In the genomic region with DNA sequence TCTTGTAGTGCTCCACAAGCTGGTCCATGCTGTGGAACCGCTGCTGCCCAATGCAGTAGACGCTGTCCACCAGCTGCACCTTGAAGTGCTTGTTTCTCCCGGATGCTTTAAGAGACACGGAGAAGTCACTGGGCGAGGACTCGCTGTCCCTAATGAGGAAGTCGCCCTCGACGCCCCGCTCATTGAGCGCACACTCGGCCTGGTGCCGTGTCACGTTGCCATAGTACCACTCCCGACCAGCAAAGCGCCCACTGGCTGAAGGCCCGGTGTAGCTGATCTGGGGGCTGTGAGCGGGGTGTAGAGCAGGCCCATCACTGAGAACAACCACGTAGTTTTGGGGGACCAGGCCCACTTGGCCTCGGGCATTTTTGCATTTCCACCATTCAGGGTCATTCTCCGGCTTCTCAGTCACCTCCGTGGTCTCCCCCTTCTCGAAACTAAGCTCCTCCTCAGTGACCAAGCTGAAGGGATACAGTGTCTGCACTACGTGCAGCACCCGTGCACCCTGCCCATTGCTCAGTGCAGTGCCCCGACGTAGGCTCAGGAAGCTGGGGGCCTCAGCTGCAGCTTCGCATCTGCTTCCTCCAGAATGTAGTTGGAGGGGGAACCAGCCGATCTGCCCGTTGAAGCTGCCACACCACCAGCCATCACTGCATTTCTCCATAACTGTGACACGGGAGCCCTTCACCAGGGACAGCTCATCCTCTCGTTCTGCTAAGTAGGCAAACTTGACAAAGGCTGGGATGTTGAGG, we compare ENCODE assay signal across 8 mouse cellular contexts.
DNase-seq lines count a peak whose midpoint lies in the region; ATAC-seq and TF ChIP-seq lines count a peak whose summit lies in the region.
"Not testable (repeated sequence)": the region's sequence is repeated elsewhere in the genome, so short reads cannot be mapped to it uniquely, and the experiment has no call there.

No protein-coding gene starts in this region.

- H3K9ac ChIP-seq in forebrain, embryonic 15.5 days (replicated peaks); liver, postnatal 0 days (replicated peaks); midbrain, embryonic 12.5 days (replicated peaks): not testable (repeated sequence)

- ATAC-seq in CD4-positive, CD25-positive, alpha-beta regulatory T cell, adult 4 months = peak; percentile 32
- 0 out of 2 replicates have a peak, but pooled peaks have one; percentile 35 for ATAC-seq in forebrain, embryonic 15.5 days (replicated peaks)
- ATAC-seq in liver, postnatal 0 days = peak; percentile 18; the same call in 1 of the 2 replicates
- peak; percentile 66; the same call in 1 of the 2 replicates for ATAC-seq in midbrain, embryonic 12.5 days (ENCODE audit: low FRiP score, low read depth)
- ATAC-seq in neutrophil, adult 5-6 weeks (ENCODE audit: extremely low read depth, insufficient number of reproducible peaks, low FRiP score, poor library complexity, severe bottlenecking) = peak; percentile 34; the same call in 1 of the 2 replicates

- TF ChIP-seq POLR2A in thymus, adult 2 months (IDR thresholded peaks at IDR 0.05; ENCODE audit: control insufficient read depth, extremely low read depth, insufficient read depth, low read length, poor library complexity) = not testable (repeated sequence)

- not testable (repeated sequence) for H3K4me1 ChIP-seq in forebrain, embryonic 15.5 days; liver, postnatal 0 days (ENCODE audit: insufficient read depth); midbrain, embryonic 12.5 days
- H3K4me1 ChIP-seq in thymus, adult 2 months (replicated peaks; ENCODE audit: control insufficient read depth, insufficient read depth, low read length) = peaks cover 11% of the 10 kb centered on the region

- not testable (repeated sequence) for H3K36me3 ChIP-seq in forebrain, embryonic 15.5 days; liver, postnatal 0 days (replicated peaks; ENCODE audit: insufficient read depth, low read length); midbrain, embryonic 12.5 days; thymus, adult 2 months (ENCODE audit: control insufficient read depth, insufficient read depth, low read length)

- TF ChIP-seq CTCF in liver, postnatal 0 days (IDR thresholded peaks at IDR 0.05; ENCODE audit: low read depth); thymus, adult 2 months (IDR thresholded peaks at IDR 0.05; ENCODE audit: borderline replicate concordance, control insufficient read depth, extremely low read depth, insufficient read depth, low read length, poor library complexity): not testable (repeated sequence)

- not testable (repeated sequence) for H3K9me3 ChIP-seq in forebrain, embryonic 15.5 days; liver, postnatal 0 days (ENCODE audit: low read length); midbrain, embryonic 12.5 days

- not testable (repeated sequence) for H3K27me3 ChIP-seq in forebrain, embryonic 15.5 days; liver, postnatal 0 days (ENCODE audit: insufficient read depth, low read length); midbrain, embryonic 12.5 days; thymus, adult 2 months (ENCODE audit: control insufficient read depth, insufficient read depth, low read length)

- not testable (repeated sequence) for H3K27ac ChIP-seq in forebrain, embryonic 15.5 days (replicated peaks); liver, postnatal 0 days (ENCODE audit: low read depth); midbrain, embryonic 12.5 days (replicated peaks); thymus, adult 2 months (ENCODE audit: control insufficient read depth, insufficient read depth, low read length)

- DNase-seq in liver = peak; percentile 3
- not testable (repeated sequence) for DNase-seq in liver, postnatal 0 days
- peak; percentile 10 for DNase-seq in thymus, adult 2 months
- DNase-seq in thymus, postnatal 4 days = peak; percentile 21

- H3K4me2 ChIP-seq in forebrain, embryonic 15.5 days (replicated peaks); liver, postnatal 0 days (ENCODE audit: low read depth, low read length); midbrain, embryonic 12.5 days (replicated peaks): not testable (repeated sequence)

- not testable (repeated sequence) for H3K4me3 ChIP-seq in forebrain, embryonic 15.5 days; liver, postnatal 0 days (ENCODE audit: low read depth, low read length); midbrain, embryonic 12.5 days
- peak overlapping the region; percentile 26 for H3K4me3 ChIP-seq in thymus, adult 2 months (ENCODE audit: control insufficient read depth, insufficient read depth, low read length)

- 96% methylated on average over 32 of the region's 32 CpGs for WGBS in forebrain, embryonic 15.5 days
- WGBS in liver, postnatal 0 days (ENCODE audit: insufficient replicate concordance) = 43% methylated on average over 31 of the region's 32 CpGs
- WGBS in midbrain, embryonic 12.5 days = 94% methylated on average over 32 of the region's 32 CpGs
- WGBS in thymus, adult 2 months = 24% methylated on average over 32 of the region's 32 CpGs

- TF ChIP-seq EP300 in liver, postnatal 0 days (IDR thresholded peaks at IDR 0.05; ENCODE audit: low read depth) = not testable (repeated sequence)
